8 mouse cellular contexts compared by ENCODE assay signal in the genomic region with DNA sequence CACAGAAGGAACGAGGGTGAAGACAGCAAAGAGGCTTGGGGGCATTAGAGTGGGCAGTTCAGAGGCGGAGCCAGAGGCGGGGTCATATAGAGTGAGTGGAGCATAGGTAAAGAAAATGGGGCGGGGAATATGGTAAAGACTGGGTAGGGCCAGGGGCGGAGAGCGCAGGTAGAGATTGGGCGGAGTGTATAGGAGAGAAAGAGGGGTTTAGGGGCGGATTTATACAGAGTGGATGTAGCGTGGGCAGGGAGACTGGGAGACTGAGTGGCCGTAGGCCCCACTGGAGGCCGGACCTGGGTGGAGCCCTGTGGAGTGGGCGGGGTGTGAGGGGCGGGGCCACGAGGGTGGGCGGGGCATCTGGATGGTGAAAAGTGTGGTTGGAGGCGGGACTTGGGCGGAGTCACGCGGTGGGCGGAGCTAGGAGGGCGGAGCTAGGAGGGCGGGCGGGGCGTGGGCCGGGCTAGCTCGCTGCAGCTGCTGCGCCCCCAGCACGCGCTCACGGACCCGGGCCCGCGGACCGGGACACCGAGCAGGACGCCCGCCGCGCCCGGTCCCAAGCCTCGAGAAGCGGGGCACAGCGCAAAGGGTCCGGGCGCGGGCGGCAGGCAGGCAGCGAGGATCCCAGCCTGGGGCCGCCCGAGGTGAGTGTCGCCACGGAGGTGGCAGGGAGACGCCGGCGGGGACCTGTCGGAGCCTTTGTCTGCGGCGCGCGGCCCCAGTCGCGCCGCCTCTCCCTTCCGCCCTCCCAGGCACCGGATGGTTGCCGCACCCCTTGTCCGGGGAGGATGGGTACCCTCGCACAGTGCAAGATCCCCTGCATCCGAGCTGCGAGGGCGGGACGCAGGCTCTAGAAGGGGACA. TPM values are rescaled to one million over a fixed set of nuclear protein-coding genes. Genes with fewer than 3 reads are reported as not detected.
A peak's percentile ranks its signal among the peaks of the same experiment; 100 is the strongest.
DNase-seq lines count a peak whose midpoint lies in the region; ATAC-seq and TF ChIP-seq lines count a peak whose summit lies in the region.

No protein-coding gene starts in this region.

- 2% methylated on average over 65 of the region's 72 CpGs for WGBS in bone marrow, adult 2 months
- WGBS in embryonic facial prominence, embryonic 13.5 days = under 1% methylated on average over 55 of the region's 72 CpGs
- under 1% methylated on average over 67 of the region's 72 CpGs for WGBS in hindbrain, embryonic 15.5 days

- no peaks in the 10 kb centered on the region; the same call in 1 of the 2 replicates for H3K4me1 ChIP-seq in bone marrow, adult 2 months (ENCODE audit: control insufficient read depth, insufficient read depth, low read length)
- H3K4me1 ChIP-seq in embryonic facial prominence, embryonic 13.5 days = peaks cover 10% of the 10 kb centered on the region
- peaks cover 30% of the 10 kb centered on the region for H3K4me1 ChIP-seq in hindbrain, embryonic 15.5 days (replicated peaks)

- H3K9ac ChIP-seq in embryonic facial prominence, embryonic 13.5 days = peak overlapping the region; percentile 77
- H3K9ac ChIP-seq in hindbrain, embryonic 15.5 days = peak overlapping the region; percentile 77

- peaks cover 24% of the 10 kb centered on the region for H3K27me3 ChIP-seq in embryonic facial prominence, embryonic 13.5 days
- 0 out of 2 replicates have a peak, but pooled peaks cover 3% of the 10 kb centered on the region for H3K27me3 ChIP-seq in hindbrain, embryonic 15.5 days
- H3K27me3 ChIP-seq in splenic B cell, adult 2 months (ENCODE audit: control insufficient read depth, insufficient read depth, low read length, poor library complexity, severe bottlenecking) = no peaks in the 10 kb centered on the region

- no peaks in the 10 kb centered on the region for H3K9me3 ChIP-seq in embryonic facial prominence, embryonic 13.5 days
- H3K9me3 ChIP-seq in hindbrain, embryonic 15.5 days = no peaks in the 10 kb centered on the region

- TF ChIP-seq CTCF in bone marrow, adult 2 months (IDR thresholded peaks at IDR 0.05; ENCODE audit: control insufficient read depth, insufficient read depth, low read length) = no peak

- DNase-seq in layer of hippocampus, postnatal 25 days (ENCODE audit: extremely low spot score in 1 of 2, low spot score in 1 of 2) = peak; percentile 48 to 50
- no peak for DNase-seq in layer of hippocampus, postnatal 36 days
- DNase-seq in lung, postnatal 4 days = peak; percentile 58 to 59
- DNase-seq in splenic B cell, adult 2 months (ENCODE audit: low read depth, low spot score) = peak; percentile 70
- no peak for DNase-seq in frontal cortex, adult 2 months (ENCODE audit: extremely low spot score in 1 of 2, low spot score in 1 of 2)

- no peak for TF ChIP-seq POLR2A in bone marrow, adult 2 months (IDR thresholded peaks at IDR 0.05; ENCODE audit: borderline replicate concordance, control insufficient read depth, low read depth, low read length)

- H3K4me3 ChIP-seq in bone marrow, adult 2 months (replicated peaks; ENCODE audit: control insufficient read depth, low read depth, low read length) = peak overlapping the region; percentile 18
- H3K4me3 ChIP-seq in embryonic facial prominence, embryonic 13.5 days = peak overlapping the region; percentile 63
- peak overlapping the region; percentile 64 for H3K4me3 ChIP-seq in hindbrain, embryonic 15.5 days

- ATAC-seq in embryonic facial prominence, embryonic 13.5 days (ENCODE audit: insufficient number of reproducible peaks, insufficient read depth, low FRiP score, low TSS enrichment, low read depth) = peak; percentile 77
- peak; percentile 90 for ATAC-seq in hindbrain, embryonic 15.5 days (ENCODE audit: low FRiP score, low read depth)

- H3K36me3 ChIP-seq in embryonic facial prominence, embryonic 13.5 days = no peaks in the 10 kb centered on the region
- peaks cover 13% of the 10 kb centered on the region for H3K36me3 ChIP-seq in hindbrain, embryonic 15.5 days
- no peaks in the 10 kb centered on the region for H3K36me3 ChIP-seq in splenic B cell, adult 2 months (ENCODE audit: control insufficient read depth, insufficient read depth, low read length, poor library complexity, severe bottlenecking)

- no peak overlapping the region for H3K27ac ChIP-seq in bone marrow, adult 2 months (ENCODE audit: control insufficient read depth, insufficient read depth, low read depth, low read length, poor library complexity)
- no peak overlapping the region for H3K27ac ChIP-seq in embryonic facial prominence, embryonic 13.5 days
- peak overlapping the region; percentile 51 for H3K27ac ChIP-seq in hindbrain, embryonic 15.5 days (replicated peaks)

- peak overlapping the region; percentile 95 for H3K4me2 ChIP-seq in embryonic facial prominence, embryonic 13.5 days
- H3K4me2 ChIP-seq in hindbrain, embryonic 15.5 days = peak overlapping the region; percentile 81

RNA-seq across cellular contexts. Expression of a gene that starts 9.6 kb away (rescaled TPM):
- total RNA-seq in layer of hippocampus, postnatal 25 days (2021) = 10 to 100 TPM; 52.4 to 60.0 TPM
- 10 to 100 TPM; 49.2 to 50.3 TPM for total RNA-seq in layer of hippocampus, postnatal 36 days (2021)
- not detected in 2 replicates for polyA plus RNA-seq in bone marrow, adult 2 months (2011; ENCODE audit: insufficient read depth, insufficient read length, low replicate concordance, missing spikeins)
- 11.4 and 12.8 TPM in 2 replicates for polyA plus RNA-seq in embryonic facial prominence, embryonic 13.5 days (2015; fragmentation: Nextera tagmentation; extraction: Ambion mirVana)
- 82.0 and 99.5 TPM in 2 replicates for polyA plus RNA-seq in hindbrain, embryonic 15.5 days (2015; fragmentation: Nextera tagmentation; extraction: Ambion mirVana)
- 14.6 and 19.2 TPM in 2 replicates for polyA plus RNA-seq in frontal cortex, adult 2 months (2012; rRNA removed)

Comparison
In these comparisons a context has a peak if more than half of its experiments do, and no peak if none do; other contexts are left out.
1. DNase-seq: peak in layer of hippocampus, postnatal 25 days (2 of 2), lung, postnatal 4 days (2 of 2) and splenic B cell, adult 2 months (single experiment); none in layer of hippocampus, postnatal 36 days (0 of 2) and frontal cortex, adult 2 months (0 of 2).
2. Peak in every context shown above with its lines, with median percentiles within 50 percentile points of each other: H3K4me3 ChIP-seq.